Mouse (Mus musculus): Measurements from ENCODE around the gene Rpusd3. TPM values are rescaled to one million over a fixed set of nuclear protein-coding genes. Genes with fewer than 3 reads are reported as not detected.
A peak's percentile ranks its signal among the peaks of the same experiment; 100 is the strongest.

Rpusd3 gene
- total RNA-seq, 4 experiments from 2014 or later: 8.2 to 11.7 (median 11.2) TPM

DNA sequence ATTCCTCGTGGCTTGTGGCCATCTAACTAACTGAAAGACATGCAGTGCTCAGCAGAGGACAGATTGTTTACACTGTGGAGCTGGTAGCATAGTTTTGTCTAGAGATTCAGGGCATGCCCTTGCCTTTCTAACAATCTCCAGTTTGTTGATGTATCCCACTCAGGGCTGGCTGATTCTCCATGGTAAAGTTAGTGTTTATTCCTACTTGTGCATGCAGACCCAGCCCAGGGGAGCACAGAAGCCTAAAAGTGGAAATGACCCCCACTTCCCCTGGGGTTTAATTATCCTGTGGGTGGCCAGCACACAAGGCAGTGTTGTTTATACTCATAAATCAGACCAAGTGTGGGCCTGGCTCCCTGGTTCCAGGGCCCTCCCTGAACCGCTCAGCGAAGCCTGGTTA lies 33.1 kb downstream of the Rpusd3 start:
- DNase-seq (ENCODE audit: low spot score): no peak

DNA sequence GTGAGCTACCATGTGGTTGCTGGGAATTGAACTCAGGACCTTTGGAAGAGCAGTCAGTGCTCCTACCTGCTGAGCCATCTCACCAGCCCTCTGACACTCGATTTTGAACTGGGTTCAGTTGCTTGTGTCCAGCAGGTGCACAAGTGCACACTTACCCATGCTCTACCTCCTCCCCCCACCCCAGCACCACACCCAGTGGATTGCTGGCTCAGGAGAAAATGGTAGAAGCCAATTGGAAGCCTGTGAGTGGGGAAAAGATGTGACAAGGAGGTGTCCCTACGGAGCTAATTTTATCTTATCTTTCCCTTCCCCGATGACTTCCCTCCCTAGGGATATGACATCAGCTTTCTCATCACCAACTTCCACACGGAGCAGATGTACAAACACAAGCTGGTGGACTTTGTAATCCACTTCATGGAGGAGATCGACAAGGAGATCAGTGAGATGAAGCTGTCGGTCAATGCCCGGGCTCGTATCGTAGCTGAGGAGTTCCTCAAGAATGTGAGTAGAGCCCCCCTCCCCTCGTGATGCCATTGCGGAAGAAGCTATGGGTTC lies 33.9 kb downstream of the Rpusd3 start:
- no peak for DNase-seq (ENCODE audit: low spot score)

DNA sequence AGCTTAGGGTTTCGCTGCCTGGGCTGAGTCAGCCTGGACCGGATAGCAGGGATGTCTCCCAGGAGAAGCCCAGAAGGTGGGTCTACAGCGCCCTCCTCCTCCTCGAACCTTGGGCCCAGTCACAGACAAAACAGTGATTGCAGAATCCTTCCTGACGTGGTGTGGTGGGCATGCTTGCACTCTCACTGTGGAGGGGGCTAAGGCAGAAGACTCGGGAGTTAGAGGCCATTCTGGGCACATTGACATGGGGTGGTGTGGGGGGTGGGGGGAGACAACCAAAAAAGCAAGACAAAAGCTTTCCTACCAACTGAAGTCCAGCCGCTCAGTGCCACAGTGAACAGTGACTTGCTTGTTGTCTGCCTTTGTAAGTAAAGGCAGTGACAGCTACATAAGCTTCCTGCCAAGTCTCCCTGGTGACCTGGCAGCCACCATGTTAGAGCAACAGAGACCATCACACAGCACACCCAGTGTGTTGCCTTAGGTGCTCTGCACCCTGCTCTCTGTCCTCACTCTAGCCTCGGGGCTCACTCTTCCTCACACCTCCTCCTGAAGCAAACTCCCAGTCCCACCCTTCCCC lies 34.7 kb downstream of the Rpusd3 start:
- no peak for DNase-seq (ENCODE audit: low spot score)

DNA sequence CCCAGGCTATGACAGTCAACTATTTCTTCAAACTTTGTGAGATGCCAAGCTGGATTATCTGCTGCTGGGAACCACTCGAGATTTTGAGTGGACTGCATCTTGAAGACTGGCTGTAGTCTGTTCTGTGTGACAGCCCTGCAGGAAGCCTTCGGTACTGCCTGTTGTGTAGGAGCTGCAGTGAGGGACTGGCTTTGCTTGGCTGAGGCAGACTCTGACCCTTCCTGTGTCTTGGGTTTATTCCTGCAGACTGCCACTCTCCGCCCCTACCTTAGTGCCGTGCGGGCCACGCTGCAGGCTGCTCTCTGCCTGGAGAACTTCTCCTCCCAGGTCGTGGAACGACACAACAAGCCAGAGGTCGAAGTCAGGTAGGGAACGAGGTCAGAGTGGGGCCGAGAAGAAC lies 38.7 kb downstream of the Rpusd3 start:
- no peak for DNase-seq (ENCODE audit: low spot score)

DNA sequence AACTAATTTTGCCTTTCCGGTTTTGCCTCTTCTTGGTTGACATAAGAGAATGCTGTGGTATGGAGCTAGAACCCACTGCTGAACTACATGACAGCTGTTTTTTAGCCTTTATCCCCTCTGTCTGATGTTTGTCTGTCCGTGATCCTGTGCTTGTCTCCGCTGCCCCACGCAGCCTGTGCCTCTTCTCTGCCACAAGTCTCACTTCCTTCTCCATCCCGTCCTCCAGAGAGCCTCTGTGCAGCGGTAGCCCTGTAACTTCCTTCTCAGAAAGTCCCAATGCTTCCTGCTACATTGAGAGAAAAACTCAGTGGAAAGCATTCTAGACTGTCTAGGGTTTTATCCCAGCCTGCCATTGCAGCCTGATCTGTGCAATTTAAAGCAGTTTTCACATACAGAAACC lies 39.9 kb downstream of the Rpusd3 start:
- no peak for DNase-seq (ENCODE audit: low spot score)

DNA sequence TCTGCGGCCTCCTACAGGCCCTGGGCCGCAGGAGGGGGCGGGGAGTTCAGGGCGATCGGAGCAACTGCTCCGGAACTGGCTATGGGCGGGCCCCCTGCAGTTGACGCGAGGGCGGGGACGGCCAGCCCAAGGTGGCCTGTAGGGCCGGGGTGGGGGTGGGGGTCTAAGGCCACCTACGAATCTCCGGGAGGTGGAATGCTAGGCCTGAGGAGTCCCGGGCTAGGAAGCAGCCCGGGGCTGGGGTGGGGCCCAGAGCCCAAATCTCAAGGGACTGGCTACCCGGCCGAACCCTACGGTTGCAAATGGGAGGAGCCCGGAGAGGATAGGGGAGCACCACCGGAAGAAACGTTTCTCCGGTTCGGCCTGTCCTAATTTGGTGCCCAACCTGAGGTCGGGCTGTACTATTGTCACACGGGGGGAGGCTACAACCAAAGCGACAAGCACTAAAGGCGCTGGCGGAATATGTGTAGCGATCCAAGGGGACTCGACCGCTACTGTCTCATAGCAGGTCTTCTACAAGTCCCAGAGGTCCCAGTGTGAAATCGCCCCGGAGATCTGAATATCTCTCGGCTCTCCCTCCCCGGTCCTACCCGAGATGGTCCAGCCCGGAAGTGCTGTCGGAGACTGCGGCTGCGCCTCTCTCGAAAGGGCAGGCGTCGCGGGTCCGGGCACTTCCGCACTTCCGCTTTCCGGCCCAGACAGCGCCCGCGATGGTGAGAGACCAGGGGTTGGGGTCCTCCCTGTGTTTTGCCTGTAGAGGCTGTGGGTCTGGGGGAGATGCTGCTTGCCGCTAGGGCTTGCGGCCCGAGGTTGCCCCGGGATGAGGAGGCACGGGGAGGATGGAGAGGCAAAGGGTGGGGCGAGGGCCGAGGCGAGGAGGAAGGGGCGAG lies 41.4 kb downstream of the Rpusd3 start, which contains the start of the genes Tada3 and Arpc4:
Gene Tada3, minus strand, starts transcription at position 388 of the 890 bp plus-strand sequence.
Gene Arpc4, plus strand, starts transcription at position 620 of the 890 bp plus-strand sequence.
- DNase-seq (ENCODE audit: low spot score): peak; percentile 90

DNA sequence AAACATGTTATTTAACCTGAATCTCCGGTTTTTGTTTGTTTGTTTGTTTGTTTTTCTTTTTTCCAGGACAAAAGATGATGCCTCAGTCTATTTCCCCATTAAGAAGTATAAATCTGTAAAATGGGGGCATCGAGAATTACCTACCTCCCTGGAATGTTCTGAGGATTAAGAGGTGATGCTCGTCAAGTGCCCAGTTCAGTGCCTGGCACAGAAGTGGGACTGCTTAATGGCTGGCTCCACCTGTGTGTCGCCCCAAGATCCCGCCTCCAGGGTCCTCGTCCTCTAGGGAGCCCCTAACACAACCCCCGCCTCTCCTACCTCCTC lies 42.0 kb downstream of the Rpusd3 start:
- no peak for DNase-seq (ENCODE audit: low spot score)

DNA sequence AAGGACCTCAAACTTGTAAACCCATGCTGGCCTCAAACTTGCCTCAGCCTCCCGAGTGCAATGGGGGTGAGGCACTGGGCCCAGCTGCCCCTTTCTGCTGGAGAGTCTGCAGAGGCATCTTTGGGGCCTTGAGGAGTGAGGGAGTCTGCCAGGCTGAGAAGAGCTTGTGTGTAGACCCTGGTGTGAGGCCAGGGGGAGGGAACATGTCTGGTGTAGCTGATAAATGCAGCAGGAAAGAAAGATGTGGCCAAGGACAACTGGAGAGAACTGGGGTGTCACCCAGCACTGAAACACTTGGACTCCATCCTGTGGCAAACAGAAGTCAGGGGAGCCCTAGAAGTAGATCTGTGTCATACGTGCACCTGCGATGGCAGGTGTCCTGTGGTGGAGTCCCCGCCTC lies 45.6 kb downstream of the Rpusd3 start:
- DNase-seq (ENCODE audit: low spot score): no peak

DNA sequence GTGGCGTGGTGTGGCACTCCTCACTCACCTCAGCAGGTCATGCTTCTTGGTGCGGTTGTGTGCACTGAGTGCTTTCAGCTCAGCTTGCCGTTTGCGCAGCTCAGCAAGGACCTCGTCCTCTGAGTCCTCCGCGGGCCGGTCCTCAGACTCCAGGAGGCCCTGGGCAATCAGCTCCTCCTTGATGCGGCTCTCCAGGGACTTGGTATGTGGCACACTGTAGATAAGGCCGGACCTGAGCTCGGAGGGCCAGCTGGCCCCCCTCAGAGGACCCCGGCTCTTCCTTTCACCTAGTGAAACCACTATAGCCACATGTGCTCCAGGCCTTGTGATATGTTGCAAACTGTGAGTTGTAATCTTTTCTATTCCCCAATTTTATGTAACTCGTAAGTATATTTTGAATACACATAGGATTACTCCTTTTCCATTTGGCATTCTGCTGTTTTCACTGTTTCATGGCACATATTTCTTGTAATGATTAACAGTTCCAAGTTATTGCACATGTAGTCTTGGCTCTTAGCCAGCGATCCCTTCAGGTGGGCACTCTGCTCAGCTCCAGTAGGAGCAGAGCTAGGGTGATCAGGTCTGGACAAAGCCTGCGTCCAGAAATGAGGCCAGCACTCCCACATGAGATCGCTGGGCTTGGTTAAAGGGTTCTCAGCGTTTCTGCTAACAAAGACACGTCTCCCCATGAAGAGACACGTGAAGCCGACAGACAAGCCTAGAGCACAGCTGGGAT lies 48.8 kb downstream of the Rpusd3 start:
- no peak for DNase-seq (ENCODE audit: low spot score)

DNA sequence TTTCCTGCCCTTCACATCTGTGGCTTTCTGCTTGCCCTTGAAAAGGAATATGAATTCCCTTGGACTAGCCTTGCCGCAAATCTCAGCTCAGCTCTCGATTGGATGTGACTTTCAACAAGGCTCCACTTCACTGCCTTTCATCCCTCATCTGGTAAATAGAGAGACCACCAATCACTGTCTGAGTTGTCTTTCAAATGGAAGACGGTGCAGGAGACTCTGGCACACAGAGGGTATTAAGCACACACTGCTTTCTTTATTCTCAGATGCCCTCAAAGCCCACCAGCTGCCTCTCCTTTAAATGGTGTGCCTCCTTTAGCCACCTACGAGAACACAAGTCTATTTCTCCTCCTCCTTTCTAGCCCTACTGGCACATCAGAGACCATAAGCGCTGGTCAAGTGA lies 50.6 kb downstream of the Rpusd3 start:
- DNase-seq (ENCODE audit: low spot score): no peak

DNA sequence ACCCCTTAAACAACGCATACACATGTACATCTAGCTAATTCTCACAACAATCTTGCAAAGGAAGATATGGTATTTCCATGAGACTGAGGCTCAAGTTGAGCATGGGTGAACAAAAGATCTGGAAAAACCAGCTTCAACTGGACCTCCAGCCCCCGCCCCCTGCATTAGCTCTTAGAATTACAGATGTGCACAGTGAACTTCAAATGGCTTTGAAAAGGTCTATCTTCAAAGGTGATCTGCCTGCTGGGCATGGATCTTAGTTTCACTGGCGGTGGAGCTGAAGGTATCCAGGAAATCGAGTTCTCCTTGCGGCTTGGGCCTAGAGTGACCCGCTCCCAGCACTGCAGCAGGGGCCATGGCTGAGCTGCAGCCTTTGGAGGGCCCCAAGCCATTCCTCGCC lies 51.0 kb downstream of the Rpusd3 start:
- no peak for DNase-seq (ENCODE audit: low spot score)

DNA sequence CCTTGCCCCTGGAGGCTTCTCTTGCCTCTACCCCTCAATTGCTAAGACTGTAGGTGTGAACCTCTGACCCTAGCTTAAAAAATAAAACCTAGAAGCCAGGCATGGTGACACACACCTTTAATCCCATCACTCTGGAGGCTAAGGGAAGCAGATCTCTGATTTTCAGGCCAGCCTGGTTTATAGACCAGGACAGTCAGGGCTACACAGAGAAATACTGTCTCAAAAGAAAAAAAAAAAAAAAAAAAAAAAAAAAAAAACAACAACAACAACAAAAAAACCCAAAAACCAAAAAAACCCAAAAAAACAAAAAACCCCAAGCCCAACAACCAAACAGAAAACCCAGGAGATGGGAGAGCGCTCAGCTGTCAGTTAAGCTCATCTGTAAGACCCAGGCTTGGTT lies 51.6 kb downstream of the Rpusd3 start:
- DNase-seq (ENCODE audit: low spot score): no peak

DNA sequence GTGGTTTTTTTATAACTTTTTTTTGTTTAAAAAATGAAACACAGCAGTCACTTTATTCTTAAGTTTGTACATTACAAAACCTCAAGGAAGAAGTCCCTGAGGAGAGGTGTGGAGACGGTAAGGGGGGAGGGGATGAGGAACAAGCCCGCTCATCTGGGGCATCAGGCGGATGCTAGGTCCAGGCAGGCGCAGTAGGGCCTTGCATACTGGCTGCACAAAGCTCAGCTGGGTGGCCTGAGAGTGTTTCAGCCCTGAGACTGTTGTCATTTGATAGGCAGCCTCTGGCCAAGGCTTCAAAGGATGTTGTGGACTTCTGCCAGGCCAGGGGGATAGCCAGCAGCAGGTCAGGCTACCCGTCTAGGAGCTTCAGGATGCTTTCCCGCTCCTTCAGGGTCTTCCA lies 52.5 kb downstream of the Rpusd3 start:
- DNase-seq (ENCODE audit: low spot score): no peak

Small RNA genes within 50 kb of the gene (microRNA-seq; reads per million reads assigned to microRNA genes)
- gene Gm24387: not detected

Other genes starting within 250 kb of the Rpusd3 start
- under 1 TPM; 0.29 to 0.59 (median 0.32) TPM for gene Lhfpl4, start 224.0 kb downstream of the Rpusd3 start, total RNA-seq (2022)
- 10 to 100 TPM; 15.1 to 18.3 (median 16.5) TPM for gene Mtmr14, start 181.5 kb downstream of the Rpusd3 start, total RNA-seq (2022)
- under 1 TPM in 1 of 4 experiments, not detected in 3; 0.25 TPM for gene Cpne9, start 137.0 kb downstream of the Rpusd3 start, total RNA-seq (2022)
- 10 to 100 TPM; 13.2 to 16.0 (median 14.7) TPM for gene Brpf1, start 112.2 kb downstream of the Rpusd3 start, total RNA-seq (2022)
- 1 to 10 TPM; 4.8 to 6.6 (median 5.0) TPM for gene Ogg1, start 92.4 kb downstream of the Rpusd3 start, total RNA-seq (2022)
- 10 to 100 TPM; 60.0 to 79.3 (median 71.7) TPM for gene Camk1, start 75.4 kb downstream of the Rpusd3 start, total RNA-seq (2022)
- gene Tada3, start 41.5 kb downstream of the Rpusd3 start, total RNA-seq (2022): 10 to 100 TPM; 20.7 to 23.8 (median 23.2) TPM
- 10 to 100 TPM; 58.5 to 72.8 (median 62.0) TPM for gene Arpc4, start 41.2 kb downstream of the Rpusd3 start, total RNA-seq (2022)
- 1 to 10 TPM in 1 of 4 experiments, under 1 TPM in 3; 0.44 to 1.0 (median 0.76) TPM for gene Ttll3, start 30.1 kb downstream of the Rpusd3 start, total RNA-seq (2022)
- 1 to 10 TPM; 3.1 to 5.7 (median 4.6) TPM for gene Cidec, start 16.4 kb upstream of the Rpusd3 start, total RNA-seq (2022)
- 10 to 100 TPM; 21.0 to 21.4 (median 21.1) TPM for gene Jagn1, start 23.2 kb upstream of the Rpusd3 start, total RNA-seq (2022)
- gene Il17re, start 39.1 kb upstream of the Rpusd3 start, total RNA-seq (2022): 1 to 10 TPM in 2 of 4 experiments, under 1 TPM in 2; 0.60 to 2.0 (median 1.1) TPM
- 1 to 10 TPM; 5.6 to 9.9 (median 7.5) TPM for gene Il17rc, start 52.1 kb upstream of the Rpusd3 start, total RNA-seq (2022)
- 10 to 100 TPM; 53.9 to 63.4 (median 59.2) TPM for gene Creld1, start 64.0 kb upstream of the Rpusd3 start, total RNA-seq (2022)
- not detected for gene Prrt3, start 82.6 kb upstream of the Rpusd3 start, total RNA-seq (2022)
- 10 to 100 TPM; 56.4 to 60.9 (median 57.3) TPM for gene Emc3, start 112.3 kb upstream of the Rpusd3 start, total RNA-seq (2022)
- under 1 TPM; 0.06 to 0.79 (median 0.18) TPM for gene Fancd2, start 112.3 kb upstream of the Rpusd3 start, total RNA-seq (2022)
- not detected for gene Fancd2os, start 181.4 kb upstream of the Rpusd3 start, total RNA-seq (2022)
- gene Brk1, start 185.4 kb upstream of the Rpusd3 start, total RNA-seq (2022): 10 to 100 TPM; 68.5 to 83.3 (median 75.0) TPM
- 10 to 100 TPM in 1 of 4 experiments, 1 to 10 TPM in 3; 8.4 to 10.7 (median 9.4) TPM for gene Vhl, start 204.6 kb upstream of the Rpusd3 start, total RNA-seq (2022)
- 10 to 100 TPM in 2 of 4 experiments, 1 to 10 TPM in 2; 8.1 to 13.5 (median 10.6) TPM for gene Irak2, start 219.1 kb upstream of the Rpusd3 start, total RNA-seq (2022)